Mouse (Mus musculus) kidney, adult 2 months (tissue): ENCODE results near the gene Dlgap5.

Experiments used
- CTCF ChIP-seq: fragments of 200-500 bp; conservative IDR thresholded peaks from 2 replicates; pipeline ENCODE4 v1.5.1; 2011; ENCODE audit warnings: low read depth, mild to moderate bottlenecking, control low read depth, low read length, moderate library complexity, mixed read lengths; ENCODE audit not compliant: insufficient read depth, insufficient read length
- POLR2A ChIP-seq: fragments of 200-500 bp; IDR thresholded peaks from one replicate; pipeline ENCODE4 v1.6.1; 2011; ENCODE audit warnings: low read depth, low read length, control low read depth

GRCm38 (mm10) chr14:47373728-47374678, 44.2 kb downstream of the Dlgap5 start:
- TF ChIP-seq CTCF (no peak), POLR2A (no peak)
